Mouse (Mus musculus): ENCODE measurements around the gene Krtap28-10.

DNA sequence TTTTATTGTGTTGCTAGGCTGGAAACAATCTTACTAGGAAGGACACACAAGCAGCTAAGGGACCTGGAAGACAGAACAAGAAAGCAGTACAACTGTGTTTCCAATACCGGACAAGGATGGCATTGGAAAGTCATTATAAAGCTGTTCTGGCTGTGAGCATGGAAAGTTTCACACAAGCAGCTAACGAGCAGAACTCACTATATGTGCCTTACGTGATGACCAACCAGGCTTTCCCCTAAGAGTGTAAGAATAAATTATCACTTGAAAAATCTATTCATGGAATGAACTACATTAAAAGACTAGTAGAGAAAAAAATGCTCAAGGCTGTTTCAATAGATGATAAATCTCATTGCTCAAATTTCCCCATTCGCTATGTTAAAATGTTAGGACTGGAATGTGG lies 24.3 kb upstream of the Krtap28-10 start:
- TF ChIP-seq MAFK (IDR thresholded peaks at IDR 0.05; ENCODE audit: insufficient read depth, low read depth, low read length) (no peak), ZC3H11A (IDR thresholded peaks at IDR 0.05; ENCODE audit: borderline replicate concordance, low read depth, low read length) (no peak), CHD2 (IDR thresholded peaks at IDR 0.05; ENCODE audit: low read depth, low read length) (no peak)

All from ES-E14 (cell line).